Mouse (Mus musculus) spleen, postnatal 14 days (tissue): ENCODE results near the gene Cblb.
A peak's percentile ranks its signal among the peaks of the same experiment; 100 is the strongest.

Experiments used
- DNase-seq, 2 experiments: peaks; one replicate each; pipeline ENCODE4 v3.0.0; 2021 to 2022; ENCODE audit warnings: low spot score in 2 of 2

Gene Cblb

GRCm38 (mm10) chr16:52038821-52039220 lies 7.8 kb downstream of the Cblb start:
- DNase-seq: no peak

GRCm38 (mm10) chr16:52040937-52041336 lies 9.9 kb downstream of the Cblb start:
- DNase-seq: no peak

- no peak for DNase-seq
These were observed 11.8 kb downstream of the Cblb start for GRCm38 (mm10) chr16:52042667-52043379.

GRCm38 (mm10) chr16:52043380-52044117 lies 12.5 kb downstream of the Cblb start:
- no peak for DNase-seq

GRCm38 (mm10) chr16:52044518-52044917 lies 13.5 kb downstream of the Cblb start:
- no peak for DNase-seq

GRCm38 (mm10) chr16:52044985-52045384 lies 14.0 kb downstream of the Cblb start:
- DNase-seq: no peak

- no peak for DNase-seq
These were observed 15.4 kb downstream of the Cblb start for GRCm38 (mm10) chr16:52046464-52046863.

GRCm38 (mm10) chr16:52051106-52051505 lies 20.1 kb downstream of the Cblb start:
- DNase-seq: no peak

- DNase-seq: no peak
These were observed 21.7 kb downstream of the Cblb start for GRCm38 (mm10) chr16:52052734-52053133.

GRCm38 (mm10) chr16:52055236-52055635 lies 24.2 kb downstream of the Cblb start:
- no peak for DNase-seq

- DNase-seq: no peak
These were observed 25.1 kb downstream of the Cblb start for GRCm38 (mm10) chr16:52056164-52056563.

GRCm38 (mm10) chr16:52057335-52057734 lies 26.3 kb downstream of the Cblb start:
- DNase-seq: no peak

GRCm38 (mm10) chr16:52059535-52059934 lies 28.5 kb downstream of the Cblb start:
- DNase-seq: no peak

- peak; percentile 66 to 72 for DNase-seq
These were observed 29.2 kb downstream of the Cblb start for GRCm38 (mm10) chr16:52060100-52060719.

- no peak for DNase-seq
These were observed 30.0 kb downstream of the Cblb start for GRCm38 (mm10) chr16:52061015-52061481.

- DNase-seq: no peak
These were observed 33.5 kb downstream of the Cblb start for GRCm38 (mm10) chr16:52064309-52065105.

GRCm38 (mm10) chr16:52067632-52068516 lies 36.8 kb downstream of the Cblb start:
- no peak for DNase-seq

GRCm38 (mm10) chr16:52068517-52068874 lies 37.5 kb downstream of the Cblb start:
- DNase-seq: no peak

GRCm38 (mm10) chr16:52069648-52070047 lies 38.6 kb downstream of the Cblb start:
- no peak for DNase-seq

GRCm38 (mm10) chr16:52070128-52070527 lies 39.1 kb downstream of the Cblb start:
- no peak for DNase-seq

- no peak for DNase-seq
These were observed 40.3 kb downstream of the Cblb start for GRCm38 (mm10) chr16:52071290-52071689.
